Mouse (Mus musculus): Measurements from ENCODE around the gene Ttk.

The Ttk gene

GRCm38 (mm10) chr9:83905820-83906219 lies 71.3 kb downstream of the Ttk start:
- no peak for DNase-seq

- no peak for DNase-seq
Measured at GRCm38 (mm10) chr9:83907017-83907416, 72.5 kb downstream of the Ttk start.

- no peak for DNase-seq
Measured at GRCm38 (mm10) chr9:83909836-83910235, 75.3 kb downstream of the Ttk start.

GRCm38 (mm10) chr9:83910926-83911325 lies 76.4 kb downstream of the Ttk start:
- DNase-seq: no peak
